Mouse (Mus musculus) liver, embryonic 16.5 days (tissue): Measurements from ENCODE around the gene Sgcd. TPM values are rescaled to one million over a fixed set of nuclear protein-coding genes. Genes with fewer than 3 reads are reported as not detected.

ENCODE experiments used
- ATAC-seq: fragments of 200-750 bp; cut with Nextera tagmentation; 2 replicates; pipeline ENCODE4 v1.8.0; 2017; ENCODE audit warnings: low read depth, mild to moderate bottlenecking, moderate number of reproducible peaks, moderate library complexity
- H3K27ac ChIP-seq: fragments of 300-500 bp; sonication (generic); 2 replicates; pipeline ENCODE4 v1.5.1; 2014; ENCODE audit warnings: mild to moderate bottlenecking, low read length
- H3K27me3 ChIP-seq: fragments of 300-500 bp; sonication (generic); 2 replicates; pipeline ENCODE4 v1.6.1; 2014; ENCODE audit warnings: low read depth, low read length, mixed read lengths; ENCODE audit not compliant: control insufficient read depth, insufficient read depth
- H3K36me3 ChIP-seq: fragments of 300-500 bp; sonication (generic); 2 replicates; pipeline ENCODE4 v1.6.1; 2014; ENCODE audit warnings: mild to moderate bottlenecking; ENCODE audit not compliant: control insufficient read depth, insufficient read depth
- H3K4me1 ChIP-seq: fragments of 300-500 bp; sonication (generic); 2 replicates; pipeline ENCODE4 v1.6.1; 2014; ENCODE audit warnings: low read depth, low read length, mixed read lengths; ENCODE audit not compliant: control insufficient read depth
- H3K4me2 ChIP-seq: fragments of 300-500 bp; sonication (generic); 2 replicates; pipeline ENCODE4 v1.6.1; 2014; ENCODE audit warnings: low read depth, low read length, mixed read lengths
- H3K4me3 ChIP-seq: fragments of 300-500 bp; sonication (generic); 2 replicates; pipeline ENCODE4 v1.5.1; 2014; ENCODE audit warnings: low read depth, mild to moderate bottlenecking, low read length
- H3K9ac ChIP-seq: fragments of 300-500 bp; sonication (generic); 2 replicates; pipeline ENCODE4 v1.6.1; 2014; ENCODE audit warnings: low read depth, low read length
- H3K9me3 ChIP-seq: fragments of 300-500 bp; sonication (generic); replicated peaks from 2 replicates; pipeline ENCODE4 v1.6.1; 2016; ENCODE audit warnings: low read length; ENCODE audit not compliant: control insufficient read depth
- WGBS: fragments of 180-500 bp; shearing (Covaris S2); extraction: QIAGEN DNeasy Blood & Tissue Kit; methylation state at CpG from one replicate; pipeline ENCODE4 v1.1.7; 2014; ENCODE audit not compliant: insufficient replicate concordance; 5-methylcytosine and 5-hydroxymethylcytosine counted together
- polyA plus RNA-seq: library from polyadenylated mRNA; unstranded; fragments of >200 nt; fragmentation: Nextera tagmentation; extraction: Ambion mirVana; gene quantifications from 2 replicates; pipeline ENCODE4 v1.2.1, GENCODE M21; 2015

Gene Sgcd
- polyA plus RNA-seq, 1 experiment from 2014 or later, result 0.12 TPM

- Histone ChIP-seq H3K9ac (no peak overlapping the region), H3K27me3 (no peaks in the 10 kb centered on the region), H3K9me3 (no peaks in the 10 kb centered on the region), H3K4me3 (no peak overlapping the region), H3K27ac (no peak overlapping the region), H3K4me1 (no peaks in the 10 kb centered on the region), H3K36me3 (no peaks in the 10 kb centered on the region), H3K4me2 (no peak overlapping the region)
- no peak; the same call in 1 of the 2 replicates for ATAC-seq
- 38% methylated on average over 6 of the region's 6 CpGs for WGBS
Measured at GRCm38 (mm10) chr11:47170926-47171625, 817.7 kb downstream of the Sgcd start.

- Histone ChIP-seq H3K9me3 (no peaks in the 10 kb centered on the region), H3K9ac (no peak overlapping the region), H3K4me2 (no peak overlapping the region), H3K27ac (no peak overlapping the region), H3K27me3 (no peaks in the 10 kb centered on the region), H3K4me3 (no peak overlapping the region), H3K36me3 (no peaks in the 10 kb centered on the region), H3K4me1 (no peaks in the 10 kb centered on the region)
- ATAC-seq, result no peak
- 66% methylated on average over 4 of the region's 4 CpGs for WGBS
Measured at GRCm38 (mm10) chr11:47167376-47167775, 821.4 kb downstream of the Sgcd start.

GRCm38 (mm10) chr11:47158089-47158488 lies 830.7 kb downstream of the Sgcd start:
- Histone ChIP-seq H3K36me3 (no peaks in the 10 kb centered on the region), H3K9ac (no peak overlapping the region), H3K9me3 (no peaks in the 10 kb centered on the region), H3K27me3 (no peaks in the 10 kb centered on the region), H3K27ac (no peak overlapping the region), H3K4me3 (no peak overlapping the region), H3K4me2 (no peak overlapping the region), H3K4me1 (no peaks in the 10 kb centered on the region)
- WGBS, result 50% methylated on average over 1 of the region's 1 CpGs
- ATAC-seq, result no peak

GRCm38 (mm10) chr11:47156730-47157693 lies 831.8 kb downstream of the Sgcd start:
- H3K4me1 ChIP-seq, result no peaks in the 10 kb centered on the region
- WGBS, result 50% methylated on average over 1 of the region's 1 CpGs
- ATAC-seq, result no peak

GRCm38 (mm10) chr11:47154837-47155430 lies 833.8 kb downstream of the Sgcd start:
- Histone ChIP-seq H3K27me3 (no peaks in the 10 kb centered on the region), H3K4me1 (no peaks in the 10 kb centered on the region), H3K4me2 (no peak overlapping the region), H3K9ac (no peak overlapping the region), H3K4me3 (no peak overlapping the region), H3K36me3 (no peaks in the 10 kb centered on the region), H3K9me3 (no peaks in the 10 kb centered on the region), H3K27ac (no peak overlapping the region)
- WGBS, result 61% methylated on average over 5 of the region's 5 CpGs
- ATAC-seq, result no peak

More at GRCm38 (mm10) chr11:47156730-47157693, 831.8 kb downstream of the Sgcd start:
- no peaks in the 10 kb centered on the region for H3K36me3 ChIP-seq
- no peak overlapping the region for H3K4me3 ChIP-seq
- H3K4me2 ChIP-seq, result no peak overlapping the region
- H3K27me3 ChIP-seq, result no peaks in the 10 kb centered on the region
- H3K9me3 ChIP-seq, result no peaks in the 10 kb centered on the region
- H3K27ac ChIP-seq, result no peak overlapping the region
- H3K9ac ChIP-seq, result no peak overlapping the region

- Histone ChIP-seq H3K27me3 (no peaks in the 10 kb centered on the region), H3K4me2 (no peak overlapping the region), H3K9ac (no peak overlapping the region), H3K9me3 (no peaks in the 10 kb centered on the region), H3K27ac (no peak overlapping the region), H3K36me3 (no peaks in the 10 kb centered on the region), H3K4me1 (no peaks in the 10 kb centered on the region), H3K4me3 (no peak overlapping the region)
- ATAC-seq, result no peak
- WGBS, result 62% methylated on average over 9 of the region's 9 CpGs
Measured at GRCm38 (mm10) chr11:47149607-47150006, 839.2 kb downstream of the Sgcd start.

GRCm38 (mm10) chr11:47139867-47140266 lies 848.9 kb downstream of the Sgcd start:
- WGBS, result 84% methylated on average over 2 of the region's 2 CpGs
- Histone ChIP-seq H3K9ac (no peak overlapping the region), H3K27me3 (no peaks in the 10 kb centered on the region), H3K4me2 (no peak overlapping the region), H3K36me3 (no peaks in the 10 kb centered on the region), H3K27ac (no peak overlapping the region), H3K4me1 (no peaks in the 10 kb centered on the region), H3K4me3 (no peak overlapping the region), H3K9me3 (no peaks in the 10 kb centered on the region)
- no peak for ATAC-seq

GRCm38 (mm10) chr11:47139271-47139670 lies 849.5 kb downstream of the Sgcd start:
- Histone ChIP-seq H3K36me3 (no peaks in the 10 kb centered on the region), H3K9ac (no peak overlapping the region), H3K27ac (no peak overlapping the region), H3K4me2 (no peak overlapping the region), H3K27me3 (no peaks in the 10 kb centered on the region), H3K9me3 (no peaks in the 10 kb centered on the region), H3K4me3 (no peak overlapping the region), H3K4me1 (no peaks in the 10 kb centered on the region)
- ATAC-seq, result no peak
- WGBS, result 44% methylated on average over 1 of the region's 1 CpGs
